Mouse (Mus musculus) limb, embryonic 13.5 days (tissue): ENCODE results near the gene Nup107. TPM values are rescaled to one million over a fixed set of nuclear protein-coding genes. Genes with fewer than 3 reads are reported as not detected.
"Not testable (repeated sequence)": the region's sequence is repeated elsewhere in the genome, so short reads cannot be mapped to it uniquely, and the experiment has no call there.

ENCODE experiments used
- ATAC-seq: fragments of 200-750 bp; cut with Nextera tagmentation; 2 replicates; pipeline ENCODE4 v1.8.0; 2017; ENCODE audit warnings: low read depth, moderate number of reproducible peaks, moderate TSS enrichment; ENCODE audit not compliant: low FRiP score
- H3K27ac ChIP-seq: fragments of 300-500 bp; sonication (generic); 2 replicates; pipeline ENCODE4 v1.5.1; 2015; ENCODE audit warnings: inconsistent platforms, mild to moderate bottlenecking, moderate library complexity
- H3K27me3 ChIP-seq: fragments of 300-500 bp; sonication (generic); 2 replicates; pipeline ENCODE4 v1.6.1; 2015; ENCODE audit warnings: mild to moderate bottlenecking, inconsistent platforms
- H3K36me3 ChIP-seq: fragments of 300-500 bp; sonication (generic); 2 replicates; pipeline ENCODE4 v1.6.1; 2015; ENCODE audit warnings: inconsistent platforms, mild to moderate bottlenecking, moderate library complexity
- H3K4me1 ChIP-seq: fragments of 300-500 bp; sonication (generic); 2 replicates; pipeline ENCODE4 v1.6.1; 2015; ENCODE audit warnings: inconsistent platforms
- H3K4me2 ChIP-seq: fragments of 300-500 bp; sonication (generic); replicated peaks from 2 replicates; pipeline ENCODE4 v1.6.1; 2015; ENCODE audit warnings: inconsistent platforms, mild to moderate bottlenecking, moderate library complexity
- H3K4me3 ChIP-seq: fragments of 300-500 bp; sonication (generic); 2 replicates; pipeline ENCODE4 v1.5.1; 2015; ENCODE audit warnings: moderate library complexity, mild to moderate bottlenecking, inconsistent platforms
- H3K9ac ChIP-seq: fragments of 300-500 bp; sonication (generic); 2 replicates; pipeline ENCODE4 v1.6.1; 2015; ENCODE audit warnings: mild to moderate bottlenecking, inconsistent platforms
- H3K9me3 ChIP-seq: fragments of 300-500 bp; sonication (generic); 2 replicates; pipeline ENCODE4 v1.6.1; 2016; ENCODE audit warnings: inconsistent platforms
- WGBS: fragments of 180-500 bp; shearing (Covaris S2); methylation state at CpG from one replicate; pipeline ENCODE4 v1.1.7; 2015; 5-methylcytosine and 5-hydroxymethylcytosine counted together
- polyA plus RNA-seq: library from polyadenylated mRNA; unstranded; fragments of >200 nt; fragmentation: Nextera tagmentation; extraction: Ambion mirVana; gene quantifications from 2 replicates; pipeline ENCODE4 v1.2.1, GENCODE M21; 2015

Gene Nup107
- polyA plus RNA-seq, 1 experiment from 2014 or later: 68.9 TPM

DNA sequence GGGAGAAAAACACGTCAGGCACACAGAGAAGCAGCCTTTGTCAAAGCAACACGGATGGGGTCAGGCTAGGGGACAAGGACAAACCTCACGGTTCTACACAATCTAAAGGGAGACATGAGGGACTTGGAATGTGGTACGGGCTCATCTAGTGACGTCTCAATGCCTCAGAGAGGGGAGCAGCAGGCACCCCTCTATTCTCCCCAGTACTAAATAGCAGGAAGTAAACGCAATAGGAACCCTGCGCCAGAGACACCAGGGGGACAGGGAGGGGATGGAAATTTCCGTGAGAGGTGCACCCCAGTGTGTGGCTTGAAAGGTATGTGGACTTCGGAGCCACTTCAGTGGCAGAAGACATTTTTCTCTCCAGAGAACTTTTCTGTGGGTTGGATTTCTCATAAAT is 51.6 kb downstream of the Nup107 start:
- Histone ChIP-seq H3K27me3 (no peaks in the 10 kb centered on the region), H3K27ac (peak overlapping the region; percentile 80), H3K4me1 (peaks cover 36% of the 10 kb centered on the region), H3K4me2 (peak overlapping the region; percentile 37), H3K36me3 (peaks cover 57% of the 10 kb centered on the region), H3K9ac (no peak overlapping the region), H3K4me3 (no peak overlapping the region), H3K9me3 (no peaks in the 10 kb centered on the region)
- 81% methylated on average over 9 of the region's 9 CpGs for WGBS
- ATAC-seq: no peak

DNA sequence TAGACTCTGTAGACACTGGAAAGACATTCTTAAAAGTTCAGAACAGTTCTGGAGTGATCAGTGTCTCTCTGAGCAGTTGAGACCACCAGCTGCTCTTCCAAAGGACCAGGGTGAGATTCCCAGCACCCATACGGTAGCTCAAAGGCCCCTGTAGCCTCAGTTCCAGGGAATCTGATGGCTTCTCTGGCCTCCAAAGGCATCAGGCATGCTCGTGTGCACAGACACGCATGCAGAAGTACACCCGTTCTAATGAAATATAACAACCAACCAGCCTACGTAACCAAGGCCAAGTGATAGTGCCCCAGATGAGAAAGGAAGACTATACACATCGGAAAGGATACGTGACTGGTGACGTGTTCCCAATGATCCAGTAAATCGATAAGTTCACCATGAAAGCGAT is 52.3 kb downstream of the Nup107 start:
- Histone ChIP-seq H3K36me3 (peaks cover 62% of the 10 kb centered on the region), H3K27me3 (no peaks in the 10 kb centered on the region), H3K4me1 (peaks cover 35% of the 10 kb centered on the region), H3K9ac (no peak overlapping the region), H3K4me2 (no peak overlapping the region), H3K27ac (no peak overlapping the region; the same call in 1 of the 2 replicates), H3K4me3 (no peak overlapping the region), H3K9me3 (no peaks in the 10 kb centered on the region)
- 95% methylated on average over 10 of the region's 10 CpGs for WGBS
- ATAC-seq: no peak

DNA sequence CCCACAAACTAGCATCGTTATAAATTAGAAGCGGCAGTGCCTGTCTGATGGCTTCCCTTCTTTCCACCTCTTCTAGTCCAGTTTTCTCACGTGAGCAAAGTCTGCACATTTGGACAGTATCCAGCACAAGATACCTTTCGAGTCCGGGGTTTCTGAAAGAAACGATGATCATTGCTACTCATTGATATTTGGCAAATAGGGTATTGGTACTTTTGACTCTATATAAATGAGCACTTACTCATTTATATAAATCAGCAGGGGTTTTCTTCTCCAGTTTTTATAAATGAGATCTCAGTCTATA is 52.9 kb downstream of the Nup107 start:
- ATAC-seq: no peak
- Histone ChIP-seq H3K36me3 (peaks cover 62% of the 10 kb centered on the region), H3K9ac (no peak overlapping the region), H3K9me3 (no peaks in the 10 kb centered on the region), H3K4me3 (no peak overlapping the region), H3K4me2 (no peak overlapping the region), H3K4me1 (peaks cover 29% of the 10 kb centered on the region), H3K27ac (no peak overlapping the region), H3K27me3 (no peaks in the 10 kb centered on the region)
- 96% methylated on average over 6 of the region's 6 CpGs for WGBS

DNA sequence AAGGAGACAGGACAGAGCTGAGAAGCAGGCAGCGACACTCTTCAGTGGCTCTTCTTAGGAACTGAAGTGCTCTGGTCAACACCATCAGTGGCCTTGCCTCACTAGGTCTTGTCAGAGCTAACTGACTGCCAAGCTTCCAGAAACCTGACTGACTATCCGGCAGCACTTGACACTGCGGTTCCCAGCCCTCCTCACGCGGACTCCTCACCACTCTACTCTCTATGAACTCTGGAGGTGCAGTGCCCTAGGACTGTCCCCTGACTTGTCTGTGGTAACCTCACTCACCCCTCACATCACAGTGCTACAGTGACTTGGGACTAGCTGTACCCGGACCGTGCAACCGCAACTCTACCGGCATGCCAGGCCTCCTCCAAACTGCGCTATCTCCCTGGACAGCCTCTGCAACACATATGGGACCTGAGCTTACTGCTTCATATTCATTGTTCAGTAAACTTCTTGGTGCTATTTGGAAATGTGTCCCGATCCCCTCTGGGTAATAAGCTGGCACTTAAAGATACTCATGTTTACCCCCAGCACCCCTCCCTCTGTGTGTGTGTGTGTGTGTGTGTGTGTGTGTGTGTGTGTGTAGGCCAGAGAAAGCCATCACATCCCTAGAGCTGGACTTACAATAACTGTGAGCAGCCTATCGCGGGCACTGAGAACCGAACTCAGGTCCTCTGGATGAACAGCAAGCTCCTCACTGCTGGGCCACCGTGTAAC is 53.4 kb downstream of the Nup107 start:
- WGBS: 93% methylated on average over 15 of the region's 15 CpGs
- Histone ChIP-seq H3K9me3 (no peaks in the 10 kb centered on the region), H3K9ac (no peak overlapping the region), H3K4me2 (no peak overlapping the region), H3K4me3 (no peak overlapping the region), H3K36me3 (peaks cover 62% of the 10 kb centered on the region), H3K27me3 (no peaks in the 10 kb centered on the region), H3K4me1 (peaks cover 24% of the 10 kb centered on the region), H3K27ac (no peak overlapping the region)
- ATAC-seq: no peak

DNA sequence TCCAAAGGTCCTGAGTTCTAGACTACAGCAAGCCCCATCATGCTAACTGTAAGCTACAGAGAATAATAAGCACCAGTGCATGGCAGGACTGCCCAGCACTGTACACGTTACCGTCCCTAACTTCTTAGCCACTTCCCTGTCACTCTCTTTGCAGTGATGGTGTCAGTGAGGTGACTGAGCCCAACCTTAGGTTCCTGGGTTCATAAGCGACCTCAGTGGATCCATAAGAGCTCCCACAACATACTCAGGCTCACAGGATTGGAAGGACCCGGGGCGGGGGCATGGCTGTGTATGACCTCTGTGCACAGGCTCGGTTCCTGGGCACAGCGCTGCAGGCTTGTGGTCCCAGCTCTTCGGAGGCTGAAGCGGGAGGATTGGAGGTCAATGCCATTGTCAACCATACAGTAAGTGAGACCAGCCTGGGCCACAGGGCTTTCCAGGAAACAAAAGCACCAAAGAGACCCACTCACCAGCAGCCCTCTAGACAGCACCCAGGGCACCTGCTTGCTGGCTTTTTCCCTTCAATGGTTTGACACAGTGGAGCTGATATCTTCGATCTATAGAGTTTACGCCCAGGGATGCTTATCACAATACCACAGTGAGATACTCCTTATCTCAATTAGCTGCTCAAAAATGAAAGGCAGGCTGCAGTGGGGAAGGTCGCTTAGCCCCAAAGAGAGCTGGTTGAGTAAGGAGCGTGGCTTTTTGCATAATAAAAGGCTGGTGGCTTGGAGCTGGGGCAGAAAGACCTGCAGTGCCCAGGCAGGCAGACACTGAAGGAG is 54.2 kb downstream of the Nup107 start:
- H3K9me3 ChIP-seq: no peaks in the 10 kb centered on the region
- ATAC-seq: no peak
- H3K36me3 ChIP-seq: peaks cover 61% of the 10 kb centered on the region
- no peak overlapping the region for H3K9ac ChIP-seq
- no peaks in the 10 kb centered on the region for H3K27me3 ChIP-seq
- H3K4me2 ChIP-seq: no peak overlapping the region
- peaks cover 16% of the 10 kb centered on the region for H3K4me1 ChIP-seq
- 92% methylated on average over 13 of the region's 13 CpGs for WGBS
- H3K27ac ChIP-seq: no peak overlapping the region
- H3K4me3 ChIP-seq: no peak overlapping the region

DNA sequence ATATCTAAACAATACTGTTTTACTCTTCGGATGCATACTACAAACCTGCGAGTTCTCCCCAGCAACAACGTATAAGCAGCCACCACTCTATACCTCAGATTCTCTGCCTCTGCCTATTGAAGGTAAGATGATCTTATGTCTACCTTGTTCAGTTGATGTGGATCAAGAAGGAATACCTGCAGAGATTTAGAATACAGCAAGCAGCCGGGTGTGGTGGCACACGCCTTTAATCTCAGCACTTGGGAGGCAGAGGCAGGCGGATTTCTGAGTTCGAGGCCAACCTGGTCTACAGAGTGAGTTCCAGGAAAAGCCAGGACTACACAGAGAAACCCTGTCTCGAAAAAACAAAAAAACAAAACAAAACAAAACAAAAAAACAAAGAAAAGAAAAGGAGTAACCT is 55.0 kb downstream of the Nup107 start:
- H3K9me3 ChIP-seq, ATAC-seq, H3K27ac ChIP-seq, H3K27me3 ChIP-seq, H3K4me2 ChIP-seq, H3K4me3 ChIP-seq, H3K9ac ChIP-seq: not testable (repeated sequence)
- Histone ChIP-seq H3K4me1 (peaks cover 14% of the 10 kb centered on the region), H3K36me3 (peaks cover 64% of the 10 kb centered on the region)
- 94% methylated on average over 8 of the region's 8 CpGs for WGBS

DNA sequence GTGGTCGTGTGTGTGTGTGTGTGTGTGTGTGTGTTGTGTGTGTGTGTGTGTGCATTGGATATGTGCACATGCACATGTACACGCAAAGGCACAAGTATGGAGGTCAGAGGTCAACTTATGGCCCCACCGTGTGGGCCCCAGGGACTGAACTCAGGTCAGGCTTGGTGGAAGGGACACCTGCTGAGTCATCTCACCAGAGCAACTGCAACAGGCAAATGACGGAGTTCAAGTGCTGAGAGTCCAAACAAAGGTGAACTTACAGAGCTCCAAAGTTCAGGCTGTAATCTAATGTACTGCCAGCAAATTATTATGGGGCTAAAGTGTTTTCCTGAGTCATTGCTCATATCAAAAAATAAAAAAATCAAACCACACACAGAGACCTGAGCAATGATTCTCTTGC is 55.4 kb downstream of the Nup107 start:
- Histone ChIP-seq H3K4me3 (no peak overlapping the region), H3K9ac (no peak overlapping the region), H3K27ac (no peak overlapping the region), H3K27me3 (no peaks in the 10 kb centered on the region), H3K4me1 (peaks cover 10% of the 10 kb centered on the region), H3K9me3 (no peaks in the 10 kb centered on the region), H3K4me2 (no peak overlapping the region), H3K36me3 (peaks cover 64% of the 10 kb centered on the region)
- ATAC-seq: no peak
- WGBS: 88% methylated on average over 4 of the region's 4 CpGs

DNA sequence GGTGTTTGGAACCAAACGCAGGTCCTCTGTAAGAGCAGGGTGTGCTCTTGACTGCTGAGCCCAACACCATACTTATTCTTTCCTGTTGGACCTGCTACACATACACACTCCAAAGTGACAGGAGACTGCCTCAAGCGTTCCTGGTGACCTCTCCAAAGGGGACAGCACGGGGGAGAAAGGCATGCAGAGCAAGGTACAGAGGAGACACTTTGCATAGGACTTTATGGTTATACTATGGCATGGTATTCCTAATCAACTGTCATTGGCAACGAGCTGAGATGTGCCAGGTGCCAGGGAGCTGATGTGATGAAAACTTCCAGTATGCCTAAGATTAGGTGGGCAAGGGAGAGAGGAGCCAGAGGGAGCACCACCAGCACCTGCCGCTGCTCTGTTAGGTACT is 55.9 kb downstream of the Nup107 start:
- Histone ChIP-seq H3K9ac (no peak overlapping the region), H3K27me3 (no peaks in the 10 kb centered on the region), H3K4me1 (peaks cover 5% of the 10 kb centered on the region; the same call in 1 of the 2 replicates), H3K4me2 (no peak overlapping the region), H3K36me3 (peaks cover 61% of the 10 kb centered on the region), H3K4me3 (no peak overlapping the region), H3K27ac (no peak overlapping the region), H3K9me3 (no peaks in the 10 kb centered on the region)
- ATAC-seq: no peak
- 91% methylated on average over 5 of the region's 5 CpGs for WGBS

DNA sequence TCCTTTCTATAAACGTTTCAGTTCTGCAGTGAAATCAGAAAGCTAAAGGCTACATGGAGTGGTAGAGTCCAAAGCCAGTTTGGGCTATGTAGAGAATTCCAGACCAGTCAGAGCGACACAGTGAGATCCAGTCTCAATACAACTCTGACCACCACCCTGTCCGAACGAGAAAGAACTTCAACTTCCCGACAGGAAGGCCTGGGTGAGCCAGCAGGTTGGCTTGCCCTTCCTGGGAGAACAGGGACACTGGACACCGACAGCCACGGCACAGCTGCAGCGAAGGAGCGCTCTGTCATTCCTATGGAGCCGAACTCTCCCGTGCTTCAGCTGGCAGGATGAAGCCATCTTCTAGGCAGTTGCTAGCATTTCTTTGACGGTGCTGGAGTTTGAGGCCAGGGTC is 57.1 kb downstream of the Nup107 start:
- not testable (repeated sequence) for H3K9ac ChIP-seq, H3K9me3 ChIP-seq
- 90% methylated on average over 12 of the region's 12 CpGs for WGBS

DNA sequence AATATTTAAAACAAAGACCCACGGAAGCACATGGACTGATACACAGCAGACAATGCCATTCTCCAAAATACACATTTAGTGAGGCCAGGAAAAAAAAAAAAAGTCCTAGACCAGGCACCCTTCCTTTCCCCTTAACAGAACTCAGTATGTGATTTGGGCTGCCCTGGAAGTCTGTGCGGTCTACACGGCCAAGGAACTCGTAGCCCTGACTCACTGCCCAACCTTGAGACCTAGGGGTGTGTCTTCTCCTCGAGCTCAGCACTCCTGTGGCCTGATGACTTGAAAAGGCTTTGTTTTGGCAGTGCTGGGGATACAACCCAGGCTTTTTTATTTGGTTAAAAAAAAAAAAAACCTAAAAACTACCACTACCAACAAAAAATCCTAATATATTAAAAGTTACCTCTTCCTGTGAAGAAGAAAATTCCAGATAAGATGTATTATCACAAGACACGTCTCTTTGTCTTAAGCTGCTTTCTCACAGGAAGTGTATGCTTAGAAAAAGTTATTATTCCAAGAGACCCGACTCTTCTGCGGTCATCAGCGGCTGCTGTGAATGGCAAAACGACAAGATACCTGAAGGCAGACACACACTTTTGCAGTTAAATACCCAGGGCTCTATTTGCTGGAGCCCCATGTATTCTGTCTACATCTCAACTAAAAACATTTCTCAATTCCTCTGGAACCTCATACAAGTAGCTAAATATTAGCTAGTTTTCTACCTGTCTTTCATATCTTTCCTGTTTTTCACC is 58.2 kb downstream of the Nup107 start:
- not testable (repeated sequence) for H3K4me3 ChIP-seq, H3K27me3 ChIP-seq, ATAC-seq, H3K4me1 ChIP-seq, H3K4me2 ChIP-seq, H3K27ac ChIP-seq, H3K9me3 ChIP-seq, H3K9ac ChIP-seq
- peaks cover 44% of the 10 kb centered on the region for H3K36me3 ChIP-seq
- 92% methylated on average over 10 of the region's 10 CpGs for WGBS

More for the DNA sequence above, 57.1 kb downstream of the Nup107 start:
- ATAC-seq, H3K4me2 ChIP-seq, H3K4me3 ChIP-seq, H3K27ac ChIP-seq, H3K27me3 ChIP-seq, H3K4me1 ChIP-seq: not testable (repeated sequence)
- H3K36me3 ChIP-seq: peaks cover 55% of the 10 kb centered on the region

DNA sequence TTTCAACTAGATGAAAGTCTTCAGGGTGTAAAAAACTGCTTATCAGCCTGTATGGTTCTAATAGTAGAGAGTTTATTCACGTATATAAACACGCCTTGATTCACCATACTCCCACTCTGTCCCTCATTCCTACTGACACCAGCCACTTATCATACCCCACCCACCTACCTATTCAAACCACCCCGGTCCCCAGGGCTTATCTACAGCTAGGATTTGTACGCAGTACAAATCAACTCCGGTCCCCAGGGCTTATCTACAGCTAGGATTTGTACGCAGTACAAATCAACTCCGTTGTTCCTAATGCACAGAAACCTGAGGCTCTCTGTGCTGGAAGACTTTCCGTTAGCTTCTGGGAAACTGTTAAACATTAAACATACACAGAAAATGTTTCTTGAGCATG is 58.9 kb downstream of the Nup107 start:
- H3K27me3 ChIP-seq, H3K27ac ChIP-seq, H3K9me3 ChIP-seq, H3K4me3 ChIP-seq, H3K9ac ChIP-seq, ATAC-seq, H3K4me1 ChIP-seq, H3K4me2 ChIP-seq: not testable (repeated sequence)
- WGBS: 90% methylated on average over 8 of the region's 8 CpGs
- H3K36me3 ChIP-seq: peaks cover 38% of the 10 kb centered on the region

DNA sequence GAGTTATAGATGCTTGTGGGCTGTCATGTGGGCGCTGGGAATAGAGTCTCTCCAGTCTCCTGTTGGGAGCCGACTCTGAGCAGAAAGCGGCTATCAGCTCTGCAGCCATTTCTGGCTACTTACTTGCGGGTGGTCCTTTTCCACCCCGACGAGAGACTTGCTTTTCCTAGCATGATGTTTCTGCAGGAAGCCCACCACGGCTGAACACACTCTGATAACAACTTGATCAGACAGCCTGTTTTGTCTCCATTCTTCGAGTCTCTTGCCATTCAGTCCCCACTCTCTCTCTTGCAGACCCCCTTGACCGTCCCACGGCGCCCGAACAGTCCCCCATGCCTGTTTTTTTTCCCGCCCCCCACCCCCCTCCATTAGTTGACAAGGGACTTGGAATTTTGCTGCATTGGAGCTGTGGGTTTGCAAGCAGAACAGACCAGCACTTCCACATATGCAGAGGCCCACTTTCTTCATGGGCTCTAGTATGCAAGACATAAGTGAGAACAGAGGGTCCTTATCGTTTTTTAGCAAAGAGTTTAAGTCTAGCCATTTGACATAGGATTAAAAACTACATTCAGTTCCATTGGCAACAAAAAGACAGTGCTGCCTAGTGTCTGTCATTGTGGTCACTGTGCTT is 59.4 kb downstream of the Nup107 start:
- Histone ChIP-seq H3K4me3 (no peak overlapping the region), H3K36me3 (peaks cover 32% of the 10 kb centered on the region), H3K27me3 (no peaks in the 10 kb centered on the region), H3K4me2 (no peak overlapping the region), H3K27ac (no peak overlapping the region), H3K9me3 (no peaks in the 10 kb centered on the region), H3K9ac (no peak overlapping the region), H3K4me1 (no peaks in the 10 kb centered on the region)
- ATAC-seq: no peak
- WGBS: 83% methylated on average over 14 of the region's 14 CpGs
